Mouse (Mus musculus) spleen, postnatal 14 days (tissue): ENCODE measurements around the gene Fndc8.

Source experiments
- DNase-seq, 2 experiments: peaks; one replicate each; pipeline ENCODE4 v3.0.0; 2021 to 2022; ENCODE audit warnings: low spot score in 2 of 2

Fndc8 gene

GRCm38 (mm10) chr11:82869506-82870172, 22.3 kb upstream of the Fndc8 start:
- no peak for DNase-seq

DNA sequence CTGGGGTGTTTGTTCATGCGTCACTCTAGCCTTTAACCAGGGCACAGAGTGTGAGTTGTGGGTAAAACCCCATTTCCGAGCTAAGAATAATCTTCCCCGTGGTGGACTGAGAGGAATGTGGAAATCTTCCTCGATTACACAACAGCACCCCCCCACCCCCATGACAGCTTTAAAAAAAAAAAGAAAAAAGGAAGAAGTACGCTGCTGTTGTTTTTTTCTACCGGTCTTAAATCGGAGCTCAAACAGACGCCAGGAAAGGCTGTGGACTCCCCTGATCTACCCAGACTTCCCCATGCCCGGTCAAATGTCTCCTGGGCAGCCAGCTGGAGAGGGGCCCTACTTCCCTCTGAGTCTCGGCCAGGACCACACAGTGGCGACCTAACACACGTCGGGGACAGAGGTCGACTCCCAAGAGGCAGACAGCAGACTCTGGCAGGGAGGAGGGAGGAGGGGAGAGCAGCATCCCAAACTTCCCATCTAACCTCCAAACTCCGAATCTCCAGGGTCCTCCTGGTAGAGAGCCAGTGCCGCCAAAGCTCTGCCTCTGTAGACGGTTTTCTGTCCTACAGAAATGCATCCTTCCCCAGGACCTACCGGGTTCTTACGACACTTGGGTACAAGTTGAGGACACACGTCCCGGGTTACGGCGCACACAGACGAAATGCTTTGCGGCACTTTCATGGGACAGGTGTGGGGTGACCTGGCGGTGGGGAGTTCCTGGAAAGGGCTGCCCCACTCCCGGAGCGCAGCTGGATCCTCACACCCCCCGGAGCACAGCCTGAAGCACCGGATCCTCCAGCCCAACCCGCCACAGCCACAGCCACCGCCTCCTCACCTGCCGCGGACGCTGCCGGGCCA, 21.5 kb upstream of the Fndc8 start:
- DNase-seq: peak; percentile 30 to 53

- peak; percentile 93 to 97 for DNase-seq
These were observed 20.9 kb upstream of the Fndc8 start, which contains the start of gene Rffl for GRCm38 (mm10) chr11:82871031-82871446. Gene Rffl (minus strand): TSS chr11:82871210.

DNA sequence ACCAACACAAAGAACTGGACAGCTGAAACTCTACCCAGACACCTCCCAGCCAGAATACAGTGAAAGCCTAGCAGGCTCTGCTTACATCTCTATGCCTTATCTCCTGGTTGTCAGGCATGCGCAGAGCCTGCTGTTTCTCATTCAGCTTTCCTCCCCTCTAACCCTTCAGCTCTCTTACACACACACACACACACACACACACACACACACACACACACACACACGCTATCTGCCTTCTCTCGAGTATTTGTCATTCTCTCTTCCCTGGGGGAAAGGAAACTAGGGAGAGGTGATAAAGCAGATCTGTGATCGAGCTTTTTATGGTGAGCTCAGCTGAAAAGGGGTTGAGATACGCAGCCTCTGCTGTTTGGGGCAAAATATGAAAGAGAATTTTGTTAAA, 17.0 kb upstream of the Fndc8 start:
- no peak for DNase-seq

- no peak for DNase-seq
These were observed 16.3 kb upstream of the Fndc8 start for GRCm38 (mm10) chr11:82875631-82876030.

GRCm38 (mm10) chr11:82877726-82878344, 14.1 kb upstream of the Fndc8 start:
- DNase-seq: no peak

DNA sequence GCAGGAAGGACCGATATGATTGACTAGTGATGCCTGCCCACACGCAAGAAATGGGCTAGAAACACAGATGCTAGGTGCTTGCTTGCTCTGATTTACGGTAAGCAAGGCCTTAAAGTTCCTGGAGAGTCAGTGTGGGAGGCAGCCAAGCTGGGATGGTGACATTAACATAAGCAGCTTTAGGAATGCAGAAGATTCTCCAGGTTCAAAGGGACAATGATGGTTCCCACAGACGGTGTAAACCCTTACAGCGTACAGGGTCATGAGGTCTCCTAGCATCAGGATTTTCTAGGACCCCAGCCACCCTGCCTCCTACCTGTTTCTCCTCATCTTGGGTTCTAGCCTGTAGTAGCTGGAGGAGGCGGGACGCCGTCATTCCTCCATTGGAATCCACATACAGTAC, 8.7 kb upstream of the Fndc8 start:
- DNase-seq: no peak

DNA sequence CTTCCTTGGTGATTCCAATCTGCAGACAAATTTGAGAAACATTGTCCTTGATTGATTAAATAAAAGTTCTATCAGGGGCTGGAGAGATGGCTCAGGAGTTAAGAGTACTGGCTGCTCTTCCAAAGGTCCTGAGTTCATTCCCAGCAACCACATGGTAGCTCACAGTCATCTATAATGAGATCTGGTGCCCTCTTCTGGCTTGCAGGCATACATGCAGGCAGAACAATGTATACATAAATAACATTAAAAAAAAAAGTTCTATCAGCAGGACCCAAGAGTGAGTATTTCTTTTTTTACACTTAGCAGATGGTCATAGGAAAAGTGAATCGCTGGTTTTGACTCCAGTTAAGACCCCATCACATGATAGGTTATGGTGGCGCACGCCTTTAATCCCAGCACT, 5.4 kb upstream of the Fndc8 start:
- no peak for DNase-seq

- no peak for DNase-seq
These were observed 3.4 kb upstream of the Fndc8 start for GRCm38 (mm10) chr11:82888491-82888946.

- no peak for DNase-seq
These were observed 2.2 kb upstream of the Fndc8 start for GRCm38 (mm10) chr11:82889524-82890341.

GRCm38 (mm10) chr11:82890342-82890762, 1.6 kb upstream of the Fndc8 start, which contains the start of gene Rad51d:
Gene Rad51d (minus strand): TSS chr11:82890614.
- DNase-seq: peak; percentile 91 to 94

- DNase-seq: no peak
These were observed 5.6 kb downstream of the Fndc8 start for GRCm38 (mm10) chr11:82897478-82897877.

- DNase-seq: no peak
These were observed 7.8 kb downstream of the Fndc8 start for GRCm38 (mm10) chr11:82899720-82900119.

GRCm38 (mm10) chr11:82901606-82902310, 9.8 kb downstream of the Fndc8 start:
- no peak for DNase-seq

DNA sequence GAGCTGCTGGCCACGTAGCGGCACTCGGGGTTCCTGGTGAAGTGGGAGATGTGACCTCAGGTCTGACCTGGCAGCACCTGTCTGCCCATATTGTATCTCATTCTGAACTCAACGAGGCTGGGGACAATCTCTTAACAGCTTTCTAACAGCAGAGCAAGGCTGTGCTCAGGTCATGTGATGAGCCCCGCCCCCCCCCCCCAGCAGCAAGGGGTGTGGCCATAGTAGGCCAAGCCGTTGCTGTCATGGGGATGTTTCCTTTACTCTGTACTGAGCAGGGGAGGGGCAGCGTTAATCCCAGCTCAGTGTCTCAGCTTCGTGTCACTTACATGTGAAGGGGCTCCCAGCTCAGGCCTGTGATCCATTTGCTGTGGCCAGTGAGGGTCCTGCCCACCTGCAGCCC, 13.0 kb downstream of the Fndc8 start:
- no peak for DNase-seq

- DNase-seq: no peak
These were observed 13.9 kb downstream of the Fndc8 start for GRCm38 (mm10) chr11:82905816-82906215.

DNA sequence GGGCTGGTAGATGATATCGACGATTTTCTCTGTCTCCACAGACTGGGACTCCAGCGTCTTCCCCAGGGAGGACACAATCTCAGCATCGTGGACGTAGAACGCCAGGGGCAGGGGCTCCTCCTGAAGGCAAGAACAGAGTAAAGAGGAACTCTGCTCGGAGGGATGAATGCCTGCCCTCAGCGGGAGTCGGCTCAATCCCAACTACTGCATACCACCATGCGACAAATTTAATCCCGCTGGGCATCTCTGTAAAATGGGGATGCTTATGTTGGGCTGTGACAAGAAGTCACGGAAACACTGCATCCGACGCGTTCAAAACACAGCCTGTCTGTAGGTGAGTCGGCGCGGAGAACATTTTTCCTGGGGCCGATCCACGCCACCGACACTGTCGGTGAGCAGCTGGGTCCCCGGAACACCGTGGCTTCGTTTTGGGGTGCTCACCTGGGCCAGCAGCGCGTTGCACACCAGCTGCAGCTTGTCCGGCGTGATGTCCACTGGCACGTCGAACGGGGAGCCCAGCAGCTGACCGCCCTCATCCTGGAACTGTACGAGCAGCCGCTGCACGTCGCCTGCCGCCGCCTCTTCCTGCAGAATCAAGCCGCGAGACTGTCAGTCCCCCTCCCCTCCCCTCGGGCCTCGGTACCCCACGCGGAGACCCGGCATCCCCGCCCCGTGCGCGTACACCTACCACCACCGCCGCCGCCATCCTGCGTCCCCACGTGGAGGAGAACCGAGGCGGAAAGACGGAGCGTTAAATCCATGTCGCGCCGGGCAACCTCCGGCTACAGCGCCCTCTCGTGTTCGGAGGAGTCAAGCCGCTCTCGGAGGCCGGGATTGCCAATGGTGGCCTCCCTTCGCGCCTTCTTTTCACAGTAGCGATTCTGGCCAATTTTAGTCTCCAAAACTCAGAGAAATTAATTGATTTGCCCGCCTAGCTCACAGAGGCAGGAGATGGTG, 16.0 kb downstream of the Fndc8 start, which contains the start of gene Nle1:
Gene Nle1 (minus strand): TSS at position 761 of the 957 bp plus-strand sequence.
- DNase-seq: peak; percentile 87 to 95

GRCm38 (mm10) chr11:82908608-82908989, 16.7 kb downstream of the Fndc8 start:
- no peak for DNase-seq

DNA sequence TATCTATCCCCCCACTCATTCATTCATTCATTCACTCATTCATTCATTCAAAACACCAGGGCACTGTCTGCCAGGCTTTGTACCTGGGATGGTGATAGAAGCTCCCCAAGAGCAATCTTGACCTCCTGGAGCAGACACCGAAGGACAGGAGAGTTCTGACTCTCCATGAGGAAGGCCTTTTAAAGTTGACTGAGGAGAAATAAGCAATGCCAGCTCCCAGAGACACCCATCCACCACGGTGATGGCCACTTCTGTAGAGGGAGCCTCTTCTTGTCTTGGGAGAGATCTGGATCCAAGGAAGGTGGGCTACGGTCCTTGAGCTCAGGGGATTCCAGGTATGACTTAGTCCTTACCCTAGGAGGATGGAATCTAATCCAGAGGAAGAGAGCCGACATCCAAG, 18.3 kb downstream of the Fndc8 start, which contains the start of gene Unc45b:
Gene Unc45b (plus strand): TSS at position 301 of the 400 bp plus-strand sequence.
- no peak for DNase-seq
